Mouse (Mus musculus): ENCODE results near the gene Rhoc. TPM values are rescaled to one million over a fixed set of nuclear protein-coding genes. Genes with fewer than 3 reads are reported as not detected.
A peak's percentile ranks its signal among the peaks of the same experiment; 100 is the strongest.
"Not testable (repeated sequence)": the region's sequence is repeated elsewhere in the genome, so short reads cannot be mapped to it uniquely, and the experiment has no call there.

The Rhoc gene
- polyA plus RNA-seq (2015; fragmentation: Nextera tagmentation; extraction: Ambion mirVana) = 157 and 162 TPM in 2 replicates

DNA sequence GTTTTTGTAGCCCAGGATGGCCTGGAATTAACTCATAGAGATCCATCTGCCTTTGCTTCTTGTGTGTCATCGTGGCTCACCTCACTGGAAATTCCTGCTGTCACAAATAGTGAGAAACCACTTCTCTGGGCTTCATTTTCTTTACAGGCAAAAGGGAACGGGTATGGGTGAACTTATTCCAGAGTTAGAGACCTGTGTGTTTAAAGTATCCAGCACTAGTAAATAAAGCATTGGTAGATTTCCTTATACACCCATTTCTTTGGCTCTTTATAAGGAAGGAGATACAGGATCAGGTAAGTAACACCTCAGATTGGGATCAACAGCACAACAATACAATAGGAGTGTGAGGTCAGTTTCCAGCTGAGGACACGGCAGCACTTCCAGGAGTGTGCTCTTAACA is at the start of gene Rhoc:
Gene Rhoc (plus strand): TSS at position 301 of the 400 bp plus-strand sequence.
- WGBS = 34% methylated on average over 3 of the region's 3 CpGs
- peaks cover 41% of the 10 kb centered on the region for H3K4me1 ChIP-seq (replicated peaks)
- no peak; the same call in 1 of the 2 replicates for ATAC-seq

DNA sequence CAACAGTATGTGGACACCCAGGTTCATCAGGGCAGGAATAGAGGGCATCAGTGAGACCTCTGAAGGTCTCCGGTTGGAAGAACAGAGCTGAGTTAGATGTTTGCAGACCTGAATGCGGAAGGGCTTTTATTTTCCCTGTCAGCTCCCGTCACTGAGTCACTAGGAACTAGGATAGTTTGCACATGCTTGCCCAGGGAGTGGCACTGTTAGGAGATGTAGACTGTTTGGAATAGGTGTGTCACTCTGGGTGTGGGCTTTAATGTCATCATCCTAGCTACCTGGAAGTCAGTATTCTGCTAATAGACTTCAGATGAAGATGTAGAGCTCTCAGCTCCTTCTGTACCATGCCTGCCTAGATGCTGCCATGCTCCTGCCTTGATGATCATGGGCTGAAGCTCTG is 46.2 kb upstream of the Rhoc start:
- ATAC-seq = peak; percentile 47; the same call in 1 of the 2 replicates
- no peaks in the 10 kb centered on the region for H3K36me3 ChIP-seq
- H3K27ac ChIP-seq = no peak overlapping the region
- no peaks in the 10 kb centered on the region for H3K27me3 ChIP-seq (replicated peaks)
- H3K4me2 ChIP-seq (replicated peaks) = no peak overlapping the region
- H3K9me3 ChIP-seq = no peaks in the 10 kb centered on the region
- H3K9ac ChIP-seq = no peak overlapping the region
- WGBS = 72% methylated on average over 3 of the region's 3 CpGs
- no peak overlapping the region for H3K4me3 ChIP-seq (replicated peaks)
- no peaks in the 10 kb centered on the region for H3K4me1 ChIP-seq (replicated peaks)

More for the DNA sequence above, at the start of gene Rhoc:
- Histone ChIP-seq H3K4me2 (replicated peaks) (peak within 1 kb of the TSS; percentile 80), H3K27me3 (replicated peaks) (peaks cover 9% of the 10 kb centered on the region; the same call in 1 of the 2 replicates), H3K36me3 (peaks cover 7% of the 10 kb centered on the region; the same call in 1 of the 2 replicates), H3K4me3 (replicated peaks) (peak within 1 kb of the TSS; percentile 68), H3K9ac (peak within 1 kb of the TSS; percentile 80), H3K27ac (peak within 1 kb of the TSS; percentile 90), H3K9me3 (no peaks in the 10 kb centered on the region)

DNA sequence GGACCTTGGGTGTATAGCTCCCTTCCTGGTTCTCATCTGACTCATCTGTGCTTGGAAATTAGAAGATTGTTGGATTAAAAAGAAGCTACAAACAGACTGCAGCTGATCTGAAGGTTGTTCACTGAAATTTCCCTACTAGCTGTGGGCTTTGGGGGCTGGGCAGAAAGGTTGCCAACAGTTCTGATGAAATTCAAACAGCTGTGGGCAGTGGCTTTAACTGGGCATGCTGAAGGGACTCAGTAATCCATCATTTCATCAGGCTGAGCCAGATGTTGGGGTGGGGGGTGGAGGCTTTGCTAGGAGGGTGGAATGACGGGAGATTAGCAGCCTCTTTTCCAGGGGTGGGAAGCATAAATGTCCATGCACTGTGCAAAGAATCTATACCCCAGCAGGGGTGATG is 45.0 kb upstream of the Rhoc start:
- ATAC-seq = no peak
- Histone ChIP-seq H3K36me3 (no peaks in the 10 kb centered on the region), H3K4me2 (replicated peaks) (no peak overlapping the region), H3K27me3 (replicated peaks) (no peaks in the 10 kb centered on the region), H3K9ac (no peak overlapping the region), H3K4me1 (replicated peaks) (no peaks in the 10 kb centered on the region), H3K4me3 (replicated peaks) (no peak overlapping the region), H3K9me3 (no peaks in the 10 kb centered on the region), H3K27ac (no peak overlapping the region)
- WGBS = 50% methylated on average over 1 of the region's 1 CpGs

DNA sequence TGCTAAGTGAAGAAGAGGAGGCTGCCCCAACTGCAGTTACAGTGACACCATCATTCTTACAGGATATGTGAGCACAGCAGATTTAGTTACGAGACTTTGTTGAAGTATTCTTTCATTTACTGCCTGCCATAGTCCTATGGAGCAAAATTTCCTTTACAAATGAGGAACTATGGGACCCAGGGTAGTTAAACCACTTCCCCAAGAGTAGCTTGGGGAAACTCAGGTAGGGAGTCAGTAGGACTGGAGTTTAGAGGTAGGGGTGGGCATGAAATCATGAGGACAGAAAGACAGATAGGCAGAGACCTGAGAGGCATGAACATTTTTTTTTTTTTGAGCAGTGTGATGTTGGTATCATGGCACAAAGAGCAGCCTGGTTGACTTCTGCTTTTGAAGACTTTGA is 44.3 kb upstream of the Rhoc start:
- no peaks in the 10 kb centered on the region for H3K9me3 ChIP-seq
- H3K27me3 ChIP-seq (replicated peaks) = no peaks in the 10 kb centered on the region
- H3K27ac ChIP-seq = no peak overlapping the region
- no peaks in the 10 kb centered on the region for H3K36me3 ChIP-seq
- no peak overlapping the region for H3K9ac ChIP-seq
- WGBS = 69% methylated on average over 1 of the region's 1 CpGs
- no peak overlapping the region for H3K4me2 ChIP-seq (replicated peaks)
- ATAC-seq = no peak
- no peak overlapping the region for H3K4me3 ChIP-seq (replicated peaks)
- H3K4me1 ChIP-seq (replicated peaks) = no peaks in the 10 kb centered on the region

DNA sequence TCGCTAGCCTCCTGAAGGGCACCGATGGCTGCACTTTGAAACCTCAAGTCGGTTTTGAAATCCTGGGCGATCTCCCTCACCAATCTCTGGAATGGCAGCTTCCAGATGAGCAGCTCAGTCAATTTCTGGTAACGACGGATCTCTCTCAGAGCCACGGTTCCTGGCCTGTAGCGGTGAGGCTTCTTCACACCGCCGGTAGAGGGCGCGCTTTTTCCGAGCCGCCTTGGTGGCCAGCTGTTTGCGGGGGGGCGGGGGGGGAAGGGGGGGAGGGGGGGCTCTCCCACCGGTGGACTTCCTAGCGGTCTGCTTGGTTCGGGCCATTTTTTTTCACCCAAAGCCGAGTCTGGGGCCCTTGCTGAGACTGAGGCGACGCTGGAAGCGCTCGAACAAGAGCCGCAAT is 35.3 kb upstream of the Rhoc start:
- H3K4me2 ChIP-seq (replicated peaks) = peak overlapping the region; percentile 35; the same call in 1 of the 2 replicates
- 15% methylated on average over 24 of the region's 25 CpGs for WGBS
- H3K9me3 ChIP-seq; H3K27ac ChIP-seq; H3K4me1 ChIP-seq (replicated peaks); ATAC-seq; H3K9ac ChIP-seq; H3K36me3 ChIP-seq; H3K27me3 ChIP-seq (replicated peaks); H3K4me3 ChIP-seq (replicated peaks): not testable (repeated sequence)

DNA sequence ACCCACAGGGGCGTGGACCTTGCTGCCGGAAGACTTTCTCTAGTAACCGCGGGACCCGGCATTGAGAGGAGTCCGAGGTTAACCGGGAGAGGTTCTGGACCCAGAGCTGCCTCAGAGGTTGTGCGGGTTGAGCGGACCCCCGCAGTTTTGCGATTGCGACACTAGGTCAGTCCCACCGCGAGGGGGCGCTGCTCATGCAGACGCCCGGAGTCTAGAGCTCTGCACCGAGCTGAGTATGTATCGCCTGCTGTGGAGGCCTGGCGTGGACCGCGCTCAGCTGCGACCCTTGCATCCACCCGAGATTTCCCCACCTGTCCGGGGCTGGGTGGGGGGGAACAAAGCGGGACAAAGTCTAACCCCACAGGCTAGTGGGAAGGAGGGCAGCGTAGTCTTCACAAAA is 29.8 kb upstream of the Rhoc start:
- ATAC-seq = peak; percentile 84
- 1% methylated on average over 27 of the region's 27 CpGs for WGBS

DNA sequence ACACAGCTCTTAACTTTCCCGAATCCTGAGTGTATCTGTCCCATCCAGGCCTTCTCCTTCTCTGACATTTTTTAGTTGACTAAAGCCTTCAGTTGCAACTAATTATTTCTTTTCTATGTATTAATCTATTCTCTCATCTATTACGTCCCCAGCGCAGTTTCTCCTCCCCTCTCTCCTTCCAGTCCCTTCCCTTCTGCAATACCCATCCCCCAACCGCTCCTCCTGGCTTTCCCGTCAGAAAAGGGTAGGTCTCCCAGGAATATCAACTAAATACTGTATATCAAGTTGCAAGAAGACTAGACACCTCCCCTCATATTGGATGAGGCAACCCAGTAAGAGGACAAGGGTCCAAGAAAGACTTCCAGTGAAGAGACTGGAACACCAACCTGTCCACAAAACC is 29.3 kb upstream of the Rhoc start:
- Histone ChIP-seq H3K4me3 (replicated peaks) (peak overlapping the region; percentile 31), H3K27me3 (replicated peaks) (no peaks in the 10 kb centered on the region), H3K9ac (peak overlapping the region; percentile 48; the same call in 1 of the 2 replicates), H3K9me3 (no peaks in the 10 kb centered on the region), H3K4me1 (replicated peaks) (no peaks in the 10 kb centered on the region), H3K36me3 (no peaks in the 10 kb centered on the region), H3K27ac (no peak overlapping the region), H3K4me2 (replicated peaks) (peak overlapping the region; percentile 80)
- WGBS = 15% methylated on average over 5 of the region's 5 CpGs
- ATAC-seq = no peak

More for the DNA sequence above, 29.8 kb upstream of the Rhoc start:
- H3K27me3 ChIP-seq (replicated peaks) = no peaks in the 10 kb centered on the region
- H3K27ac ChIP-seq = no peak overlapping the region
- no peaks in the 10 kb centered on the region for H3K4me1 ChIP-seq (replicated peaks)
- H3K36me3 ChIP-seq = no peaks in the 10 kb centered on the region
- peak overlapping the region; percentile 80 for H3K4me2 ChIP-seq (replicated peaks)
- no peaks in the 10 kb centered on the region for H3K9me3 ChIP-seq
- peak overlapping the region; percentile 48 for H3K9ac ChIP-seq
- H3K4me3 ChIP-seq (replicated peaks) = peak overlapping the region; percentile 31

DNA sequence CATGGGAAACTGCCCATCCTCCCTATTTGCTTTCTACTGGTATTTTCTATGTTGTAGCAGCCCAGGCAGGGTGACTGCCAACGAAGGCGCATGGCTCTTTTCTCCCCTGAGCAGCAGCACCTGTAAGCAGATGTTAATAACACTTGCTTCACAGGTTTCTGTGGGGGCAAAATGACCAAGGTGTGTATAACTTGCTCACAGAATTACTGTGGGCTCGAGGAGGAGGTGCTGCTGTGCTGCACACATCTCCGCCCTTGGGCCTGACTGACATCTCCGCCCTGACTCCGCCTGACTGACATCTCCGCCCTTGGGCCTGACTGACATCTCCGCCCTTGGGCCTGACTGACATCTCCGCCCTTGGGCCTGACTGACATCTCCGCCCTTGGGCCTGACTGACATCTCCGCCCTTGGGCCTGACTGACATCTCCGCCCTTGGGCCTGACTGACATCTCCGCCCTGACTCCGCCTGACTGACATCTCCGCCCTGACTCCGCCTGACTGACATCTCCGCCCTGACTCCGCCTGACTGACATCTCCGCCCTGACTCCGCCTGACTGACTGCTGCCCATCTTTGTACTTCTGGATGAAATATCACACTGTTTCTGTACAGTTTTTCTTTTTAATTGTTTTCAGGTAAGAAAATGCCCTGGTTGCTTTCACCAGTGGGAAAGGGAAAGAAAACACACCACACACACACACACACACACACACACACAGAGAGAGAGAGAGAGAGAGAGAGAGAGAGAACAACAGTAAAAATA is 25.9 kb upstream of the Rhoc start:
- not testable (repeated sequence) for H3K4me1 ChIP-seq (replicated peaks); H3K9ac ChIP-seq; H3K9me3 ChIP-seq; ATAC-seq; H3K27me3 ChIP-seq (replicated peaks); H3K27ac ChIP-seq; H3K4me3 ChIP-seq (replicated peaks); H3K36me3 ChIP-seq
- H3K4me2 ChIP-seq (replicated peaks) = peak overlapping the region; percentile 29
- 26% methylated on average over 20 of the region's 20 CpGs for WGBS

DNA sequence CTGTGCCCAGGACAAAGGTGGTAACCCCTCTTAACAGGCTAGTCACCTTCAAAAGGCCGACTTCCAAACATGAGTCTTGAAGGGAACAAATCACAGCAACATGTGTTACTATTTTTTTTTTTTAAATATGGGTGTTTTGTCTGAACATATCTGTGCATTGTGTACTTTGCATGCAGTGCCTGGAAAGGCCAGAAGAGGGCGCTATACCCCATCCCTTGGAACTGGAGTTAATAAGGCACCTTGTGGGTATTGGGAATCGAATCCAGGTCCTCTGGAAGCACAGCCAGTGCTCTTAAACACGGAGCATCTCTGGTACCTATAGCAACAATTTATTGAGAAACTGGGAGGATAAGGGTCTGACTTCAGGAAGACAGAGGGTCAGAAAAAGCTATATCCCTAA is 23.2 kb upstream of the Rhoc start:
- 24% methylated on average over 4 of the region's 4 CpGs for WGBS
- Histone ChIP-seq H3K9ac (no peak overlapping the region), H3K4me1 (replicated peaks) (no peaks in the 10 kb centered on the region), H3K9me3 (no peaks in the 10 kb centered on the region), H3K27me3 (replicated peaks) (no peaks in the 10 kb centered on the region), H3K4me3 (replicated peaks) (no peak overlapping the region), H3K4me2 (replicated peaks) (no peak overlapping the region), H3K36me3 (no peaks in the 10 kb centered on the region), H3K27ac (no peak overlapping the region)
- no peak for ATAC-seq

DNA sequence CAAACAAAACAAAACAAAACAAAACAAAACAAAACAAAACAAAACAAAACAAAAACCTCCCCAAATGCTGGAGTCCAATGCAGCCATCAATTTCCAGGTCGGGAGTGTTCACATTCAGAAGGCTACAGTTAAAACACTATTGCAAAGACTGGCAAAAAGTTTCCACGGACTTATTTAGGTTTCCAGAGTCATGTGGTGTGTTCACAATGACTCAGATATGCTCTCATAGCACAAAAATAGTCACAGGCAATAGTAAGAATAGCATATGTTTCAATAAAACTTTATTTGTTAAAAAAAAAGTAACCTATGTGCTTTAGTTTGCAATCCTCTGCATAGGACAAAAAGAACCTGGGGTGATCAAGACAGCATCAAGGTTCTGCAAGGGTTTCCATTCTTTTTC is 21.0 kb upstream of the Rhoc start:
- WGBS = 69% methylated on average over 2 of the region's 2 CpGs
- Histone ChIP-seq H3K9ac (no peak overlapping the region), H3K27ac (no peak overlapping the region), H3K4me3 (replicated peaks) (no peak overlapping the region), H3K36me3 (no peaks in the 10 kb centered on the region), H3K27me3 (replicated peaks) (no peaks in the 10 kb centered on the region), H3K4me2 (replicated peaks) (no peak overlapping the region), H3K4me1 (replicated peaks) (no peaks in the 10 kb centered on the region), H3K9me3 (no peaks in the 10 kb centered on the region)
- ATAC-seq = no peak

DNA sequence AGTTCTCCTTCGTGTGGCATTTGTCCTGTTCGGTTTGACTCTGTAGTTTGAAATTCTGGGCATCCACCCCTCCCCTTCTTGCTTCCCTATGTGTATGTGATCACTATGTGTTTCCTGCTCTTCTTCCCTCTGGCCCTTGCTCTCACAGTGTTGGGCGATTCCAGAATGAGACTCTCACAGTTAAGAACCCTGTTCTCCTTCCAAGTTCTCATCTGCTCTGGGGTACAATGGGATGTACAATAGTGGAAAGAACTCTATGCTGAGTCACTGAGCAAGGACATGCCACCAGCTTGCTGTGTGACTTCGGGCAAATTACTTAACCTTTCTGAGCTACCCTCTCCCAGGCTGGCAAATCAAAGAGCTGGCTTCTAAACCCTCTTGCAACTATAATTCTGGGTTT is 20.5 kb upstream of the Rhoc start:
- no peak overlapping the region for H3K4me3 ChIP-seq (replicated peaks)
- no peak for ATAC-seq
- no peaks in the 10 kb centered on the region for H3K27me3 ChIP-seq (replicated peaks)
- H3K4me2 ChIP-seq (replicated peaks) = no peak overlapping the region
- no peaks in the 10 kb centered on the region for H3K4me1 ChIP-seq (replicated peaks)
- no peak overlapping the region for H3K9ac ChIP-seq
- no peak overlapping the region for H3K27ac ChIP-seq
- 80% methylated on average over 4 of the region's 4 CpGs for WGBS
- H3K9me3 ChIP-seq = no peaks in the 10 kb centered on the region
- no peaks in the 10 kb centered on the region for H3K36me3 ChIP-seq

DNA sequence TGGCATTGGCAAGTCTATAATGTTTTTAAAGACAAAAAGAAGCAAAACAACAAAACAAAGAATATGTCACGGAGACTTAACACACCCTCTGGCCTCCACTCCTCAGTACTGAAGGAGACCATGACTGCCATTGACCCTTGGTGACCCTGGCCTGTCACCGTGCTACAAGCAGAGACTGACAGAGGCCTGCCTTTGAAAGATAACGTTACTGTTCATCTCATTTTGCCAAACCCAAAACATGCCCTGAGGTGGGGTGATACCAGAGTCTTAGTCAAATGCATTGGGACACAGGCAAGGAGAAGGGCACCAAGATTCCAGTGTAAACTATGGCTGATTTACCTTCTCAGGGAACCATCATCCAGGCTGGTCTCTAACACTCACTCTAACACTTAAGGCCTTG is 19.0 kb upstream of the Rhoc start:
- WGBS = 71% methylated on average over 3 of the region's 3 CpGs

DNA sequence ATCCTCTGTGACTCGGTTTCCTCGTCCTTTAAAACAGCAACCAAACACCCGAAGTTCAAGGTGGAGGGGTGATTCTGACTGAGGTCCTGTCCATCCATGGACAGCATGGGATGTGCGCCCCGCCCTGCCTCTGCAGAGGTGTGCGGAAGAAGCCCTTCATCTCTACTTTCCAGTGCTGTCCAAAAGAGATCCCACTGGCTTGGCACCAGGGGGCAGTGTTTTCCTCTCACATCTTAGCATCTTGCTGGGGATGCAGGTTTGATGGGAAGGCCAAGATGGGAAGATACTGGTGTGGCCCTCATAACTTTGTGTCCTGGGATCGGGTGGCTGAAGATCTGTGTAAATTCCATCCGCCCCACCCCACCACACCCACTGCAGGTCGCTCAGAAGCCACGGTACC is 18.1 kb upstream of the Rhoc start:
- no peak overlapping the region for H3K4me3 ChIP-seq (replicated peaks)
- WGBS = 57% methylated on average over 10 of the region's 10 CpGs

More for the DNA sequence above, 19.0 kb upstream of the Rhoc start:
- ATAC-seq = no peak
- Histone ChIP-seq H3K27ac (no peak overlapping the region), H3K4me1 (replicated peaks) (no peaks in the 10 kb centered on the region), H3K27me3 (replicated peaks) (no peaks in the 10 kb centered on the region), H3K9ac (no peak overlapping the region), H3K4me3 (replicated peaks) (no peak overlapping the region), H3K36me3 (no peaks in the 10 kb centered on the region), H3K4me2 (replicated peaks) (no peak overlapping the region), H3K9me3 (no peaks in the 10 kb centered on the region)

More for the DNA sequence above, 18.1 kb upstream of the Rhoc start:
- Histone ChIP-seq H3K9me3 (no peaks in the 10 kb centered on the region), H3K9ac (no peak overlapping the region), H3K36me3 (no peaks in the 10 kb centered on the region), H3K27ac (no peak overlapping the region), H3K4me1 (replicated peaks) (no peaks in the 10 kb centered on the region), H3K4me2 (replicated peaks) (no peak overlapping the region), H3K27me3 (replicated peaks) (no peaks in the 10 kb centered on the region)
- no peak for ATAC-seq

All from intestine, embryonic 15.5 days (tissue).